In genomic region chr1:64956479-64956961, GRCm38 (mm10) we compare ENCODE assay signal across 8 mouse cellular contexts. TPM values are rescaled to one million over a fixed set of nuclear protein-coding genes. Genes with fewer than 3 reads are reported as not detected.
DNase-seq lines count a peak whose midpoint lies in the region; ATAC-seq and TF ChIP-seq lines count a peak whose summit lies in the region.

Gene Plekhm3 (minus strand): TSS chr1:64956824.

- H3K36me3 ChIP-seq in hindbrain, embryonic 11.5 days (ENCODE audit: control insufficient read depth, insufficient read depth, low read length) = no peaks in the 10 kb centered on the region
- no peaks in the 10 kb centered on the region for H3K36me3 ChIP-seq in lung, embryonic 16.5 days (ENCODE audit: control insufficient read depth, insufficient read depth, low read length)
- H3K36me3 ChIP-seq in thymus, adult 2 months (ENCODE audit: control insufficient read depth, insufficient read depth, low read length) = no peaks in the 10 kb centered on the region

- no peaks in the 10 kb centered on the region for H3K4me1 ChIP-seq in hindbrain, embryonic 11.5 days (replicated peaks; ENCODE audit: control insufficient read depth, insufficient read depth, low read length)
- H3K4me1 ChIP-seq in lung, embryonic 16.5 days (replicated peaks; ENCODE audit: control insufficient read depth, insufficient read depth, low read length) = no peaks in the 10 kb centered on the region
- peaks cover 6% of the 10 kb centered on the region for H3K4me1 ChIP-seq in thymus, adult 2 months (replicated peaks; ENCODE audit: control insufficient read depth, insufficient read depth, low read length)

- peak; percentile 93 for ATAC-seq in hindbrain, embryonic 11.5 days (ENCODE audit: low FRiP score)
- ATAC-seq in lung, embryonic 16.5 days (ENCODE audit: low read depth) = peak; percentile 95

- H3K4me2 ChIP-seq in hindbrain, embryonic 11.5 days (replicated peaks; ENCODE audit: low read depth, low read length) = peak within 1 kb of the TSS; percentile 49
- peak within 1 kb of the TSS; percentile 64 for H3K4me2 ChIP-seq in lung, embryonic 16.5 days (ENCODE audit: low read depth, low read length)

- peak; percentile 91 for DNase-seq in Muller cell, postnatal 12 days (ENCODE audit: inconsistent ontology term)
- peak; percentile 88 for DNase-seq in cerebellum, adult 9-11 months
- DNase-seq in frontal cortex, adult 2 months (ENCODE audit: extremely low spot score in 1 of 2, low spot score in 1 of 2) = peak; percentile 58 to 89
- DNase-seq in hindbrain, embryonic 11.5 days (ENCODE audit: low spot score) = peak; percentile 88
- DNase-seq in layer of hippocampus, adult 9-11 months = peak; percentile 76
- DNase-seq in ovary, adult 18-20 months (ENCODE audit: low spot score) = peak; percentile 63
- DNase-seq in thymus, adult 2 months = peak; percentile 61

- TF ChIP-seq CTCF in thymus, adult 2 months (IDR thresholded peaks at IDR 0.05; ENCODE audit: borderline replicate concordance, control insufficient read depth, extremely low read depth, insufficient read depth, low read length, poor library complexity) = no peak

- H3K9ac ChIP-seq in hindbrain, embryonic 11.5 days (ENCODE audit: low read depth, low read length) = peak within 1 kb of the TSS; percentile 91
- peak within 1 kb of the TSS; percentile 92 for H3K9ac ChIP-seq in lung, embryonic 16.5 days (ENCODE audit: low read length)

- no peaks in the 10 kb centered on the region for H3K9me3 ChIP-seq in hindbrain, embryonic 11.5 days (ENCODE audit: control insufficient read depth, low read length)
- H3K9me3 ChIP-seq in lung, embryonic 16.5 days (ENCODE audit: control insufficient read depth, low read length) = no peaks in the 10 kb centered on the region

- no peaks in the 10 kb centered on the region for H3K27me3 ChIP-seq in hindbrain, embryonic 11.5 days (ENCODE audit: control insufficient read depth, insufficient read depth, low read length)
- no peaks in the 10 kb centered on the region for H3K27me3 ChIP-seq in lung, embryonic 16.5 days (ENCODE audit: control insufficient read depth, insufficient read depth, low read depth, low read length)
- H3K27me3 ChIP-seq in thymus, adult 2 months (ENCODE audit: control insufficient read depth, insufficient read depth, low read length) = no peaks in the 10 kb centered on the region

- TF ChIP-seq POLR2A in thymus, adult 2 months (IDR thresholded peaks at IDR 0.05; ENCODE audit: control insufficient read depth, extremely low read depth, insufficient read depth, low read length, poor library complexity) = peak; percentile 30; the same call in 1 of the 2 replicates

- peak within 1 kb of the TSS; percentile 86 for H3K27ac ChIP-seq in hindbrain, embryonic 11.5 days (ENCODE audit: low read depth, low read length)
- H3K27ac ChIP-seq in lung, embryonic 16.5 days (ENCODE audit: low read length) = 0 out of 2 replicates have a peak within 1 kb of the TSS, but pooled peaks have one; percentile 10
- H3K27ac ChIP-seq in thymus, adult 2 months (ENCODE audit: control insufficient read depth, insufficient read depth, low read length) = no peak within 1 kb of the TSS

- H3K4me3 ChIP-seq in hindbrain, embryonic 11.5 days (ENCODE audit: low read depth, low read length) = peak within 1 kb of the TSS; percentile 71
- peak within 1 kb of the TSS; percentile 96 for H3K4me3 ChIP-seq in lung, embryonic 16.5 days (ENCODE audit: low read length)
- H3K4me3 ChIP-seq in thymus, adult 2 months (ENCODE audit: control insufficient read depth, insufficient read depth, low read length) = peak within 1 kb of the TSS; percentile 96

- under 1% methylated on average over 43 of the region's 43 CpGs for WGBS in hindbrain, embryonic 11.5 days
- WGBS in lung, embryonic 16.5 days = under 1% methylated on average over 40 of the region's 43 CpGs
- 1% methylated on average over 43 of the region's 43 CpGs for WGBS in thymus, adult 2 months

RNA-seq across cellular contexts. Expression of gene Plekhm3, which starts in this region (rescaled TPM):
- 13.3 and 15.1 TPM in 2 replicates for polyA plus RNA-seq in frontal cortex, adult 2 months (2012; rRNA removed)
- 6.8 and 9.6 TPM in 2 replicates for polyA plus RNA-seq in hindbrain, embryonic 11.5 days (2014; fragmentation: Nextera tagmentation; extraction: Ambion mirVana)
- 6.0 and 10.1 TPM in 2 replicates for polyA plus RNA-seq in lung, embryonic 16.5 days (2015; fragmentation: Nextera tagmentation; extraction: Ambion mirVana)
- polyA plus RNA-seq in thymus, adult 2 months (2012; rRNA removed) = 4.4 and 4.8 TPM in 2 replicates
